Mouse (Mus musculus): ENCODE measurements around the gene Abcf2.
A peak's percentile ranks its signal among the peaks of the same experiment; 100 is the strongest.
"Not testable (repeated sequence)": the region's sequence is repeated elsewhere in the genome, so short reads cannot be mapped to it uniquely, and the experiment has no call there.

Gene Abcf2

DNA sequence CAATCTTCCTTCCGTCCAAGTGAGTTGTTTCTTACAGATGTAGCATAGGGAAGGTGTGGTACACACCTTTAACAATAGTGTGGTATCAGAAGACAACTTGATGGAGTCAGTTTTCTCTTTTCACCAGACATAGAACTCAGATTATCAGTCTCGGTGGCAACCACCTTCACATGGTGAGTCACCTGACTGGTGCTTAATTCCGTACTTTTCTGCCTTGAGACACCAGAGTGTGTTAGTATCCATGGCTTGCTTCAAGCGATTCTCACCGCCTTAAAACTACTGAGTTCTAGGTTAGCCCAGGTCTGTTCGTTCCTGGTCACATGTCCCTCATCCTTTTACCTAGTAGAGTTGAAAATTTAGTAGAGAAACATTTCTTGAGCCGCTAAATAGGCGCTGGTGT lies 8.8 kb upstream of the Abcf2 start:
- DNase-seq: no peak

DNA sequence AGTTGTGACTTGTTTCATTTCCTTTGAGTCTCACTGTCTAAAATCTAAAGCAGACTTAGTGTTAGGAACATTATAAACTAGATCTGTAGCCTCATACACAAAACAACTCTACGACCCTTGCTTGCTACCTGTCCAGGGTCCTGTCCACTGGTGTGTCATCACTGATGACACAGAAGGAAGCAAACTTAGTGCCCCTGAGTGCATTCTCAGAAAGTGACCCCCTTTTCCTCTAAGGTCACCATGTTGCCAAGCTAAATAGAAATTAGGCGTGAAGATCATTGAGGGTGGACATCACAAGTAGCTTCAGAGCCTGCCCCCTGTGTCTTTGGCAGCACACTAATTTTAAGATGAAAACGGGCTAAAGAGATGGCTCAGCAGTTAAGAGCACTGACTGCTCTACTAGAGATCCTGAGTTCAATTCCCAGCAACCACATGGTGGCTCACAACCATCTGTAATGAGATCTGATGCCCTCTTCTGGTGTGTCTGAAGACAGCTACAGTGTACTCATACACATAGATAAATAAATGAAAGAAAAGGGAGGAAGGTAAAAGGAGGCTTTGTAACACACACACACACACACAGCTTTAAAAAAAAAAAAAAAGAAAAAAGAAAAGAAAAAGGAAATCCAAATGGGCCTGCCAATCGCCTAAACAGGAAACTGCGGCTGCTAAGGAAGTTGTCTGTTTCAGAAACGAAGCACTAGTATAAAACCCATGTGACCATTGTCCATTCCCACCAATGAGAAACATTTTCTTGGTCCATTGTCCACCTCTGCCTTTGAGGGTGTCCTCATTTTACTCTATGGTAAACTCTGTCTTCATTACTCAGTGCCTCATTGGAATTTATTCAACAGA lies 1.1 kb upstream of the Abcf2 start:
- peak; percentile 51 for DNase-seq

DNA sequence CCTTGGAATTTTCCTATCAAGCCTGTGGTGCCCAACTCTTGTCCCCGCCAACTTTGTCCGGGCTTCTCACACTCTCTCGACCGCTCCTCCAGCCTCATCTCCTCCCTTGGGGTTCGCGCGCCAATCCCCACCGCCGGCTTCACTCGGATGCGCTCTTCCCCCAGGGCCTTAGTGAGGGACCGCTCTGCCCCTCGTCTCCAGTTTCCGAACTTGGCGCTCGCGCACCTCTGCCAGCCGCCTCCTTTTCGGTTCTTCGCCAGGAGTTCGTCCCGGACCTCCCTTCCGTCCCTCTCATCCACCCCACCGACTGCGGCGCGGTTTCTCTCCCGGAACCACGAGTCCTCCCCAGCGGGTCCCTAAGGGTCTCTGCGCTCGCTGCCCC lies 475 bp downstream of the Abcf2 start:
- no peak for DNase-seq

DNA sequence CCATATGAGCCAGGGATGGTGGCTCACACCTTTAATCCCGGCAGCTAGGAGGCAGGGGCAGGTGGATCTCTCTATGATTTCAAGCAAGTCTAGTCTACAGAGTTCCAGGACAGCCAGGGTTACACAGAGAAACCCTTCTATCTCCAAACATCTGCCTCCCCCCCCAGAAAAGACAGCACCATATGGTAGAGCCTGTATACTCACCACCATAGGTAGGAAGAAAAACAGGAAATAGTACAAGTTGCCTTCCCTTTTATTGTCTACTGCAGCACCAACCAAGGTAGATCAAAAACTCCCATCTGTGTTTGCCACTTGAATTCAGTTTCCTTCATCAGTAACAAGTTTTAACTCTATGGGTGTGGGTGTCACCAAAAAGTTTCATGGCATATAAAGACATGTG lies 1.3 kb downstream of the Abcf2 start:
- DNase-seq: no peak

DNA sequence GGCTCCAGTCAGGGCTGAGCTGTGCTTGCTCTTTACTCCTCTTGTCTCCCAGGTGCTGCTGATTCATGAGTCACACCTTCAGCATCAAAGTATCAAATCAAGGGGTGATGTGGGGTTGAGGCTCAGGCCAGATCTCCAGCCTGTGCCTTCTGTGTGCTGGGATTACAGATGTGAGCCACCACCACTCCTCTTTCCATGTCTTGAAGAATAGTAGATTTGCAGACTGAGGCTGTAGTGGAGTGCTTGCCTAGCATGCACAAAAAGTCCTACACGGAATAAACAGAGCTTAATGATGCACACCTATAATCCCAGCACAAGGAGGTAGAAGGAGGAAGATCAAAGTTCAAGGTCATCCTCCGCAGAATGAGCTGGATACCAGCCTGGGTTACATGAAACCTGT lies 20.6 kb downstream of the Abcf2 start, which contains the start of gene 4931409K22Rik:
Gene 4931409K22Rik, minus strand, starts transcription at position 101 of the 400 bp plus-strand sequence.
- no peak for DNase-seq

DNA sequence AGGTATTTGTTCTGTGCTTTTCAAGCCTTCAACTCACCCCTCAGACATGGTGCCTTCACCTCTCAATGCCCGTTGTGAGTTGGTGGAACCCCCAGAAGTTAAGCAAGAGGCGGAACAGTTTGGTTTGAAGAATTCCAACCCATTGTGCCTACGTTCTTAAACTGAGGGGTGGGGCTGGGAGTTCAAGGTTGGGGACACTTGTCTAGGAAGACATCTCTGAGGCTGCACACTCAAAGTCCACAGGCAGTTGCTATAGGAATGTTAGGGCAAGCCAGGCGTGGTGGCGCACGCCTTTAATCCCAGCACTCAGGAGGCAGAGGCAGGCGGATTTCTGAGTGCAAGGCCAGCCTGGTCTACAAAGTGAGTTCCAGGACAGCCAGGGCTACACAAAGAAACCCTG lies 21.9 kb downstream of the Abcf2 start:
- DNase-seq: not testable (repeated sequence)

DNA sequence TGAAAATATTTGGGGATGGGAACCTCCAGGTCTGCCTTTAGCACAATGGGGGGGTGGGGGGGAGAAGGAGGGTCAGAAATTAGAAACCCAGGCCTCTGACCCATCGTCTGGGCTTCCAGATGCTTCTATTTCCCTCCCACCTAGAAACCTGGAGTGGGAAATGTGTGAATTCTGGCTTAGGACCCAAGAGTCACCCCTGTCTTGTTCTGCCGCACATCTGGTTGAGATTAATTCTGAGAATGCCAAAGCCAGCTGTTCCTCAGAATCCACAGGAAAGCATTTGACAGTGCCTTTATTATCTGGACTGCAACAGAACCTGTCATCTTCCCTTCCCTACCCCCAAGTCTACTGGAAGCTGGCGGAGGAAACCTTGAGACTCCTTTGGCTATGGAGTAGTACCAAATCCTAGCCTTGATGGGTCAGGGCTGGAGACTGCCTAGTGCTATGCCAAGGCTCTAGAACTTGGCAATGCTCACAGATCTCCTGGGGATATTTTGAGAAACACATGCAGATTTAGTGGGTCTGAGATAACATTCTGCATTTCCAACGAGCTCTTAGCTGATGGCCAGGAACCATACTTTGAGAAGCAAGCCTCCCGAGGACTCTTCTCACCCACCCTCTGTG lies 23.5 kb downstream of the Abcf2 start:
- DNase-seq: no peak

DNA sequence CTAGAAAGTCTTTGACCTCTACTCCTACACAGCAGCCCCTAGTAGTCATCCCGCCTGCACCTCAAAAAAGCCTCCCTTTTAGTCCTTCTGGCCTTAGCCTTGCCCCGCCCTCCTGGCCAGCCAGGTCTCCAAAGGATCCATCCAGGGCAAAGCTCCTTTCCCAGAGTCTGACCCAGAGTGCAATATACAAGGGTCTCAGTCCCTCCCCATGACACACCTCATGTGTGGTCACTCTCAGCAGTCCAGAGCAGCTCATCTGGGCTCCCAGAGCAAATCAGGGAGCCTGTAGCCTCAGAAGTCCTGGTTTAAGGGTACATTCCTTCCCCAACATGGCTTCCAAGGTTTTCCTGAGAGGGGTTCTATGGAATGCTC lies 26.0 kb downstream of the Abcf2 start:
- no peak for DNase-seq

DNA sequence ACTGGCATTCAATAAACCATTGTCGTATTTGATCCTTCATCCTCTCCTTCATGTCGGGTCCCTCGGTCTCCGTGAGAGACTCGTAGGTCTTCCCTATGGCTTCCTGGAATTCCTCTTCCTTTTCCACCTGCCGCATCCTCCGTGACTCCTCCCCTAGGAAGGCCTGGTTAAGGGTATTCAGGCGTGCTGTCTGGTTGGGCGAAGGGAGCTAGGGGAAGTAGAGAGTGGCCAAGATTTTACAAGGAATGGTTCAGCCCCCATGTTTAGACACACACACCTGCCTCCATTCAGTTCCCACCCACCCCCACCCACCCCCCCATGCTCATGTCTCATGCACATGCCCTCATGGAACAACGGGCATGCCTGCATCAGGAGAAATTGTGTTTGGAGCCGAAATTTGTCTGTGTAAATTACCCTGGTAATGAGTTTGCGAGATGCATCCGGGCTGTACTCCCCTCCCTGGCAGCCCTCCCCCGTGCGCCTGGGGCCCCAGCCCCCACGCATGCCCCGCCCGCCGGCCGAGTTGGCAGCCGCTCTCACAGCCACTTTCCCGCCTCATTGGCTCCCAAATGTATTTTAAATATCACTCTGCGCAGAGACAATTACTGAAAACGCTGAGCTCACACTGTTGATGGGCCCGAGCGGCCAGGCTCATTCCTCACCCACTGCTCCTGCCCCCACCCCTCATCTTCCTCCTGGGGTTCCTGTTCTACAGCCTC lies 26.5 kb downstream of the Abcf2 start:
- DNase-seq: no peak

DNA sequence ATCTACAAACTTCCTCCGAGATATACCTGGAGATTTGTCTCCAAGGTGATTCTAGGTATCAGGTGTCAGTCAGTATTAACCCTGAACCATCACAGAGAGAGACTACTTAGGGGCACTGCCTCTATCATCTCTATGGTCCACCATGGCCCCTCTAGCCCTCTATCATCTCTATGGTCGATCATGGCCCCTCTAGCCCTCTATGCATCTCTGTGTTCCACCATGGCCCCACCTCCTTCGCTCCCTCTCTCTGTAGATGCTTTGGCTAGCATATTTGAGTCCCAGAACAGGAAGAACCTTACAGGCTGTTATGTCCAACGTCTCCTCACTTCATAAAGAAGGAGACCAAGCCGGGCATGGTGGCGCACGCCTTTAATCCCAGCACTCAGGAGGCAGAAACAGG lies 34.6 kb downstream of the Abcf2 start:
- DNase-seq: no peak

DNA sequence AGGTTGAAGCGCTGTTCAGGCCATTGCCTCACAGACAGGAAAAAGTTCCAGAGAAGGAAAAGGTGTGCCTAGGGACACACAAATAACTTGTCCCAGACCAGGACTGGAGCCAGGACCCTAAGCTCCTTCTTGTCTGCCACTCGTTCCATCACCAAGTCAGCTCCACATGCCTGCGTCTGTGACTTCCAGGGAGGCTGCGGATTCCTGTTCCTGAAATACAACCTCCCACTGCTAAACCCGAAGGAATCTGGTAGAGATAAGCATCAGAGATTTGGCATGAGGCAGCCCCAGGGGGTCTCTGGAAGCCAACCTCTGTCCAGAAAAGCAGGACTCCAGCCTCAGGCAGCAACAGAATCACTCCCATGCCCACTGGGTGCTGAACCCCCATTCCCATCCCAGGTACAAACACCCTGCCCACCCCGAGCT lies 36.1 kb downstream of the Abcf2 start:
- DNase-seq: no peak

DNA sequence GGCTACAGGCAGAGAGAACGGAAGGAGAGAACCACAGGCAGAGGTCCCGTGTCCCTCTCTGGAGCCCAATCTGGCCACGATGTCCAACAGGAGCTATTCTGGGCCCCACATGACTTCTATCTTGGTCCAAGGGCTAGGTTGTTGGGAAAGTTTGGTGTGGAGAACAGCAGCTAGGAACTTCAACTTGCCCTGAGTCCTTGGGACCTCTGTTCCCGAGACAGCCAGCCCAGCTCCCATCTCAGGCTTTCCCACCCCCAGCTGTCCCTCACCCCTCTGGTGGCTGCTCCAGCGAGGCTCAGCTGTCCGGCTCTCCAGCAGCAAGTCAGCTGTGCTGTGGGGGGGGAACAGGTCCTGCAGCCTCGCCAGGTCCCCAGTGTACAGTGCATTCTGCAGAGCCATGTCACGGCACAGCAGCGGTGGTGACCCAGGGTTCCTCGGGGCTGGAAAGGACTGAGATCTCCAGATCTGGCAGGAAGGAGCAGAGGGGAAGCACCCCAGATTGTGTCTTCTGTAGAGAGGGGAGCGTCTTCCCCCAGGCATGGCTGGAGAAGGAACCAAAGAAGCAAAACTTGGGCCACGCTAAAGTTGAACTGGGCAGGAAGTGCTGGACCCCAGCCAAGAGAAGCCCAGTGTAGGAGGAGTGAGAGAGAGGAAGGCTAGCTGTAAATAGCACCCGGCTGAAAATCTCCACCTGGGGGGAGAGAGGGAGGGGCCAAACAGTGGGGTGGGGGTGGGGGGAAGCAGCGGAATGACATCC lies 36.7 kb downstream of the Abcf2 start, which contains the start of gene Asb10:
Gene Asb10, minus strand, starts transcription at position 592 of the 757 bp plus-strand sequence.
- no peak for DNase-seq

DNA sequence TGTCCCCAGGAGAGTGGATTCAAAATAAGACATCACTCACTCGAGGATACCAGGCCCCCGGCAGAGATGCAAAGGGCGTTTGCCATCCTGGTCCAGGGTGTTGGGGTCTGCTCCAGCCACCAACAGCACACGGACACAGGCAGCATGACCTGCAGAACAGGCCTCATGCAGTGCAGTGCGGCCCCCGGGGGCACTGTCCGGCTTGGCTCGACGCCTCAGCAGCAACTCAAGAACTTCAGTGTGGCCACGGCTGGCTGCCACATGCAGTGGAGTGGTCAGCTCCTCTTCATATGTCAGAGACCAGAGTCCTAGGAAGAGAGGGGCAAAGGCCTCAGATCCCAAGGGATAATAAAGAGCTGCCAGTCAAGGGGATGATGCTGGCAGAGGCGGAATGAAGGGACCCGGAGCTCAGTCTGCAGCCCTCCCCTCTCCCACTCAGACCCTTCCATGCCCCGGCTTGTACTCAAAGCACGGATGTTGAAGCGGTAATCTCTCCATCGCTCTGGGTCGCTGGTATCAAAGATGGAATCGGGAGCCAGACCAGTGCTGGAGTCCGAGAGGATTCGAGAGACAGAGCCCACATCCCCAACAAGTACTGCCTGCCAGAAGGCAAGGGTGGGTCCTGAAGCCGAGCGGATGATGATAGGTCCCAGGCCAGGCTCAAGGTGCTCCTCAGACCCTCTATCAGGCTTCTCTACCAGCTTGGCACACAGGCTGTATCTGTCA lies 37.5 kb downstream of the Abcf2 start:
- no peak for DNase-seq

DNA sequence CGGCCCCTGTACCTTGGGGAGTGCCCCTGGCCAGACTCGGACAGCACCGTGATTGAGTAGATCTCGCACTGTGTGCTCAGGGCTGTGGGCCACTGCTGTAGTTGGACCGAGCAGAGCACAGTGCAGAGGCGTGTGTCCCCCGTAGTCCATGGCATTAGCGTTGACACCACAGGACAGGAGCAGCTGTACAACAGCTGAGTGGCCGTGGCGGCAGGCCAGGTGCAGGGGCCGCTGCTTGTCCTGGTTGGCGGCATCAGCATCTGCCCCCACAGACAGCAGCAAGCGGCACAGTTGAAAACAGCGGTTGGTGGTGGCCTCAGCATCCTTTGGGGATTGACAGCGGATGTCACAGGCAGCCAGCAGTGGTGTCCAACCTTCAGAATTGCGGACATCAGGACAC lies 39.6 kb downstream of the Abcf2 start:
- DNase-seq: no peak

DNA sequence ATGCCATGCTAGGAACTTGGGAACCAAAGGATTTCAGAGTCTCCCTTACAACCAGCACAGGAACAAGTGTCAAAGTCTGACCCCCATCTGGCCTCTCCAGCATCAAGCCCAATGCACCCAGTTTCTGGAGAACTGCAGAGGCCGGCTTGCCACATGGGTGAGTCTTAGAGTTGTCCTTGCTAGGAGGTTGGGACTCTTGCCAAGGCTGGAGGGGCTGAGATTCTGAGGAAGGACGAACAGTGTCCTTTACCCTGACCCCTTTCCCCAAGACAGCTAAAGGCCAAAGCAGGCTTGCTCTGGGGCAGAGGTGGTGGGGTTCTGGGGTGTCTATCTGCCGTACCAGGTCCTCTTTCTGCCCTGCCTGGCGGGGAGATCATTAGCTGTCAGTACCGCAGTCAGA lies 40.8 kb downstream of the Abcf2 start:
- no peak for DNase-seq

DNA sequence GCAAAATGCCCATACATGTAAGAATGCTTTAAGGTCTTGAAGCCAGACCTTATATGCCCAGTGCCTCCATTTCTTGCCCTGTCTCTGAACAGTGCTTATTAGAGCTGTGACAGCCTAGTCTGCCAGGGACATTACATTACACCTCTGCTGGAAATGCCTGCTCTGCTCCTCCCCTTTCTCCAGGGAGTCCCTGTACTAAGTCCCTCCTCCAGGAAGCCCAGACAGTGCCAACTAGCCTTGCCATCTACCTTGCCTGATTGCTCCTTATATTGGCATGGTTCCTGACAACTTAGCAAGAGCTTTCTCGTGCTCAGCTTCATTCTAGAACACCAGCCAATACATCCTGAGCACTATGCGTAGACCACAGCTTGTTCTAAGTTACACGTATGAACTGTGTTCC lies 41.5 kb downstream of the Abcf2 start:
- DNase-seq: no peak

DNA sequence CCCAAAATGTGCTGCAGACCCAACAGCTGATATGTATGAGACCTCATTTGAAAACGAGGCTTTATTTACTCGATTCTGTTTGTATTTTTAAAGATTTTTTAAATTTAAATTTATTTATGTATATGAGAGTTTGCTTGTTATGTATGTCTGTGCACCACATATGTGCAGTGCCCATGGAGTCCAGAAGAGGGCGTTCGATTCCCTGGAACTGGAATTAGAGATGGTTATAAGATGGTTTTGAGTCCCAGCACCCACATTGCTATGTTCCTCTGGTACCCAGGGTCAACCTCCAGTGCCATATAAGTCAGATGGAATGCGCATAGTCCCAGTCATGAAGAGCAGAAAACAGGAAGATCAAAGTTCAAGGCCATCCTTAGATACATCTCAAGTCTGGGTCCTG lies 43.0 kb downstream of the Abcf2 start:
- DNase-seq: no peak

DNA sequence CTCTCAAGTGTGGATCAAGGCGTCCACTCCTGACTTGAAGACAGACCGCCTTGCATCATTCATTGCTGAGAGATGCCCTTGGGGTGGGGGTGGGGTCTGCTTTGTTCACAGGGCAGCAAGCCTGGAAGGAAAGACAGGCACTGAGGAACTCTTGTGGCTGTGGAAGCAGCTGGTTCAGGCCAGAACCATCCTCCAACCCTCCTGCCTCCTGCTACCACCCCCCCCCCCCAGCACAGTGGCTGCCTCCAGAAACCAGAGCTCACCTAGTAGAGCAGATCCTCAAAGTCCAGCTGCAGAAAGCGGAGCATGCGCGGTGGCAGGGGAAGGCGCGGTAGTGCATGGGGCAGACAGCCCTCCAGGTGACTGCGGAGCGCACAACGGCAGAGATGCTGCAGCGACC lies 43.9 kb downstream of the Abcf2 start:
- no peak for DNase-seq

DNA sequence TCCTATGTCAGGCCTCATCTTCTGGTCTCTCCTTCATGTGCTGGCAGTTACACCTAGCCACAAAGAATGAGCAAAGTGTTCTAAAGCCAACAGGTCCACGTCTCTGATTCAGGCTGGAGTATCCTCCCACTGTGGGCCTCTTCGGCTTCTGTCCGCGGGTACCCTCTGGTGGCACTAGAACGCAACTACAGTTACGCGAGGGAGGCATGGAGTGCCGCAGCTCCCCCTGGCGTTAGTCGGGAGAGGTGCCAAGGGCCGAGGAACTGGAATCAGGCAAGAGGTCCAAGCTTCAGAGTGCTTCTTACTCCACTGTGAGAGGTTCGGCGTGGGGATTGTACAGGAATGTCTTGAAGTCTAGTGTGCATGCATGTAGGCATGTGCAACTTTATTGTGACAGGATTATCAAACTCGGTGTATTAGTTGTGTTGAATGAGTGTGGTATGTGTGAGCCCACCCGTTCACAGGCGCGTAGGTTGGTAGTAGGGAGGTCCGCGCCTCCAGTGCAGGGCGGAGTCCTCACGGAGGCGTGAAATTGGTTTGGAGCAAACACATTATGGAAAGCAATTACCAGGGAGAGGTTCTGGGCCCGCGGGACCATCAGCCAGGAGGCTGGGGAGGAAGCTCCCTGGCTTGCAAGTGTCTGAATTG lies 47.1 kb downstream of the Abcf2 start:
- peak; percentile 93 for DNase-seq

DNA sequence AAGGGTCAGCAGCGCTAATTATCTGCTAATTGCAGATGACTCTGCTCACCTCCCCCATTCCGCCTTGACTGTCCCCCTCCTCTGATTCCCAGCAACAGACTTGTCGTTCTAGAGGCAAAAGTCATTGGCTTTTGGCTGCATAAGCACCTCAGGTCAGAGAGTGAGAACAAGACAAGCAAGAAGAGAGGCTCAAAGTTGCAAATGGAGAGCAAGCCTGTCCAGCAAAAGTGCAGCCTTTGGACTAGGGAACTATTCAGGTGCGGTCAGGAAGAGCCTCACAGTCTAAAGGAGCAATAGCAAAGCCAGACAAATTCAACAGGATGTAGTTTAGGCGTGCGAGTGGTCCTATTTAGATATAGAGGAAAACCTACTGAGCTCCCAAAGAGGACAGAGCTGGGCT lies 49.5 kb downstream of the Abcf2 start:
- no peak for DNase-seq

DNA sequence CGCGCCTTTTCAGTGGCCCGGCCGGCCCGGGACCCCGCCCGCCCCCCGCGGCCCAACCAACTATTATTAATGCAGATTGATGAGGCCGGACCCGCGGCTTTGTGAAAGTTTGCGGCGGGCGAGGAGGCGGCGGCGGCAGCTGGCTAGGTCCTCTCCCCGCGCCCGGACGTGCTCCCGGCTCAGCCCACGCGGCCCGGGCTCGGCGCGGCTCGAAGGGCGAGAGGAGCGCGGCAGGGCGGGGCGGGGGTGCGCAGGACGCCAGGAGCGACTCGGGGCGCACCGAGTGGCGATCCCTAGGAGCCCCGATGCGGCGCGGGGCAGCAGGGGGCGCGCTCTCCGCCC lies 50.4 kb downstream of the Abcf2 start, which contains the start of gene Gbx1:
Gene Gbx1, minus strand, starts transcription at position 314 of the 342 bp plus-strand sequence.
- no peak for DNase-seq
